Mouse (Mus musculus) heart, embryonic 11.5 days (tissue): ENCODE data around the gene Trpm8. TPM values are rescaled to one million over a fixed set of nuclear protein-coding genes. Genes with fewer than 3 reads are reported as not detected.
A peak's percentile ranks its signal among the peaks of the same experiment; 100 is the strongest.

Experiments used
- ATAC-seq: fragments of 200-750 bp; cut with Nextera tagmentation; replicated peaks from 2 replicates; pipeline ENCODE4 v1.8.0; 2017; ENCODE audit warnings: moderate library complexity; ENCODE audit not compliant: insufficient number of reproducible peaks, low FRiP score, low TSS enrichment
- H3K27ac ChIP-seq: fragments of 300-500 bp; sonication (generic); 2 replicates; pipeline ENCODE4 v1.5.1; 2014; ENCODE audit warnings: mild to moderate bottlenecking, low read depth, low read length
- H3K27me3 ChIP-seq: fragments of 300-500 bp; sonication (generic); 2 replicates; pipeline ENCODE4 v1.6.1; 2014; ENCODE audit warnings: mild to moderate bottlenecking, low read length, mixed read lengths; ENCODE audit not compliant: control insufficient read depth, insufficient read depth
- H3K36me3 ChIP-seq: fragments of 300-500 bp; sonication (generic); 2 replicates; pipeline ENCODE4 v1.6.1; 2014; ENCODE audit warnings: mild to moderate bottlenecking, low read length, moderate library complexity, mixed read lengths; ENCODE audit not compliant: control insufficient read depth, insufficient read depth
- H3K4me1 ChIP-seq: fragments of 300-500 bp; sonication (generic); 2 replicates; pipeline ENCODE4 v1.6.1; 2014; ENCODE audit warnings: low read length; ENCODE audit not compliant: control insufficient read depth, insufficient read depth
- H3K4me2 ChIP-seq: fragments of 300-500 bp; sonication (generic); 2 replicates; pipeline ENCODE4 v1.6.1; 2014; ENCODE audit warnings: mild to moderate bottlenecking, moderate library complexity
- H3K4me3 ChIP-seq: fragments of 300-500 bp; sonication (generic); 2 replicates; pipeline ENCODE4 v1.5.1; 2014; ENCODE audit warnings: low read depth, low read length
- H3K9ac ChIP-seq: fragments of 300-500 bp; sonication (generic); 2 replicates; pipeline ENCODE4 v1.6.1; 2014; ENCODE audit warnings: mild to moderate bottlenecking, low read depth, low read length, moderate library complexity
- H3K9me3 ChIP-seq: fragments of 300-500 bp; sonication (generic); replicated peaks from 2 replicates; pipeline ENCODE4 v1.6.1; 2016; ENCODE audit warnings: low read length; ENCODE audit not compliant: control insufficient read depth
- WGBS: fragments of 180-500 bp; shearing (Covaris S2); extraction: QIAGEN DNeasy Blood & Tissue Kit; methylation state at CpG from one replicate; pipeline ENCODE4 v1.1.7; 2014; ENCODE audit not compliant: insufficient replicate concordance; 5-methylcytosine and 5-hydroxymethylcytosine counted together
- polyA plus RNA-seq: library from polyadenylated mRNA; unstranded; fragments of >200 nt; fragmentation: Nextera tagmentation; extraction: Ambion mirVana; gene quantifications from 2 replicates; pipeline ENCODE4 v1.2.1, GENCODE M21; 2014

Trpm8 gene
- polyA plus RNA-seq, 1 experiment from 2014 or later = 0.10 TPM

DNA sequence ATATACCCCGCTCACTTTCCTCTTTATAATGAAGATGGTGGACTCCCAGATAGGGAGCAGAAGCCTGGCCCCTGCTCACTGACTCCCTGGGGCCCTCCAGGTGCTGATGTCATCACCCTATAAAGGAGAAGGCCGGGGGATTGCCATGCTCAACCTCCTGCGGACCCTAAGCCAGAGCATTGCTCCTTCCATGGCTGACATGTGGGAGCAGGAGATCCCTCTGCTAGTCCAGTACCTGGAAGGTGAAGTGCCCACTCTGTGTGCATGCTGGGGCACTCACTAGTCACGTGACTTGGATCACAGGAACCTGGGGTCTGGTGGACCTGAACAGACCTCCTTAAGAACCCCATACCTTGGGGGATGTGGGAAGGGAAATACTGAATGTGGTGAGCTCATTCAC, 36.9 kb upstream of the Trpm8 start:
- Histone ChIP-seq H3K4me1 (no peaks in the 10 kb centered on the region), H3K9me3 (peaks cover 90% of the 10 kb centered on the region), H3K27ac (no peak overlapping the region), H3K9ac (no peak overlapping the region), H3K27me3 (no peaks in the 10 kb centered on the region), H3K4me2 (no peak overlapping the region), H3K4me3 (no peak overlapping the region), H3K36me3 (no peaks in the 10 kb centered on the region)
- peak; percentile 4; the same call in 1 of the 2 replicates for ATAC-seq
- WGBS = 68% methylated on average over 4 of the region's 4 CpGs

DNA sequence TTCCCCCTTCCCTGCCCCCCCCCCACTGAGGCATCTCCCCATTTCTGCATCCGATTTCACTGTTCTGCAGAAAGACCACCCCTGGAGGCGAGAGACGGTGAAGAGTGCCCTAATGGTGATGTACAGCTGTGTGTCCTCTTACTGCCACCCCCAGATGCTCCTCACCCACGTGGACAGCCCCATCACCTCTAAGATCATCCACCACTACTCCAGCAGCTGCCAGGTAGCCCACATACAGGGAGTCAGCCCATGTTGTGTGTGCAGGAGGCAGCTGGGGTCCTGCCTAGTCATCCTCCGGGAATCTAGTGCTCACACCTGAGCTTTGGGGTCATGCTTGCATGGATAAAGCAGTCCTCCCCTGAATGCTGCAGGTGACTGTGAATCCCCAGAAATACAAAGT, 33.6 kb upstream of the Trpm8 start:
- no peak for ATAC-seq
- WGBS = 56% methylated on average over 5 of the region's 5 CpGs
- no peak overlapping the region for H3K9ac ChIP-seq
- H3K4me1 ChIP-seq = no peaks in the 10 kb centered on the region
- H3K4me2 ChIP-seq = no peak overlapping the region
- no peak overlapping the region for H3K27ac ChIP-seq
- peaks cover 93% of the 10 kb centered on the region for H3K9me3 ChIP-seq
- H3K27me3 ChIP-seq = no peaks in the 10 kb centered on the region
- H3K4me3 ChIP-seq = no peak overlapping the region
- no peaks in the 10 kb centered on the region for H3K36me3 ChIP-seq

DNA sequence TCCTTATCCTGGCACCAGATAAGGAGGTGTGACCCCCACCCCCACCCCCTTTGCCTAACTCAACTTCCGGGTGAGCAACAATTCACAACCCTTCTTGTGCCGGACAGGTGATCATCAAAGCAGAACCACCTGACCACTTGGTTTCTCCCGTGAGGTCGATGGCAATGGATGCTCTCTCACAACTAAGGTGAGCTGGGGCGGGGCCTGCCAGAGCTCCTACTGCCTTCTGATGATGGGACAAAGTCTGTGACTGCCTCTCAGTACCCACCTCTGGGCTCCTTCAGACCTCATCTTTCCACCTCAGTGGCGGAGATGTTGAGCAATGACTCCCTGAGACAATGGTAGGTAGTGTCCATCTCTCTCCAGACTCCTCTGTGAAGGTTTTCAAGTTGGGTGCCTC, 31.6 kb upstream of the Trpm8 start:
- Histone ChIP-seq H3K27me3 (no peaks in the 10 kb centered on the region), H3K9ac (no peak overlapping the region), H3K36me3 (no peaks in the 10 kb centered on the region), H3K4me1 (no peaks in the 10 kb centered on the region), H3K27ac (no peak overlapping the region), H3K9me3 (peaks cover 93% of the 10 kb centered on the region), H3K4me3 (no peak overlapping the region), H3K4me2 (no peak overlapping the region)
- 69% methylated on average over 6 of the region's 6 CpGs for WGBS
- ATAC-seq = no peak

DNA sequence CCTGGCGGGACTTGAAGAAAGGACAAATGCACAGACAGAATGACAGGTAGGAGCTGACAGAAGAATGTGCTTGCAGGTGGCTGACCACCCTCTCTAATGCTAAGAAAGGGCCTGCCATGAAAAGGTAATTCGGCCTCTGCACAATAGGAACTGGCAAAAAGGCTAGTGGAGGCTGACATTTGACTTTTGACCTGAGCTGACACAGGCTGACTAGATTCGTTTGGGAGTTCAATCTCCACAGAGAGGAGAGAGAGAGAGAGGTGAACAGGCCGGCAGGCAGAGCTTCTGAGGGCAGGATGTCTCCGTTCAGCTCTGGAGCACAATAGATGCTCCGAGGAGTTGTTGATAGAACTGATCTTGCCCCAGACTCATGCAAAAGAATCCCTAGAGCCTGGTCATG, 31.1 kb upstream of the Trpm8 start:
- WGBS = 42% methylated on average over 6 of the region's 6 CpGs
- Histone ChIP-seq H3K36me3 (no peaks in the 10 kb centered on the region), H3K9me3 (peaks cover 93% of the 10 kb centered on the region), H3K4me2 (no peak overlapping the region), H3K27ac (no peak overlapping the region), H3K4me3 (no peak overlapping the region), H3K4me1 (no peaks in the 10 kb centered on the region), H3K27me3 (no peaks in the 10 kb centered on the region), H3K9ac (no peak overlapping the region)
- no peak for ATAC-seq

DNA sequence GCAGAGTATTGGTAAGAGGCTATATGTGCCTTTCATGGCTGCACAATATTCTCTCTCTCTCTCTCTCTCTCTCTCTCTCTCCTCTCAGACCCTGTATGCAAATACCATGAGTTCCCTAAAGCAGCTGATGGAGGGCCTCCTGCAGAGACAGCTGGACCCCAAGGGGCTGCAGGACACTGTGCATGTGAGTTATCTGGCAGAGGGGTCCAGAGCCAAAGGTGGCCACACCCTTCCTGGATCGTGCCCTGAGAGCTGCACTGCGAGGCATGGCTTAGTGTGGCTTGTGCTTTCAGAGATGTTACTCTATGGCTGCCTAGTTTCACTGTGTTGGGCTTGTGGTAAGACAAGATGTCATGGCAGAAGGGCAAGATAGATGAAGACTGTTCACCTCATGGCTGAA, 29.8 kb upstream of the Trpm8 start:
- no peak overlapping the region for H3K4me2 ChIP-seq
- no peak overlapping the region for H3K9ac ChIP-seq
- 50% methylated on average over 2 of the region's 2 CpGs for WGBS
- no peak overlapping the region for H3K27ac ChIP-seq
- no peaks in the 10 kb centered on the region for H3K4me1 ChIP-seq
- no peaks in the 10 kb centered on the region for H3K36me3 ChIP-seq
- no peak overlapping the region for H3K4me3 ChIP-seq
- H3K27me3 ChIP-seq = no peaks in the 10 kb centered on the region
- peaks cover 96% of the 10 kb centered on the region for H3K9me3 ChIP-seq
- ATAC-seq = no peak

DNA sequence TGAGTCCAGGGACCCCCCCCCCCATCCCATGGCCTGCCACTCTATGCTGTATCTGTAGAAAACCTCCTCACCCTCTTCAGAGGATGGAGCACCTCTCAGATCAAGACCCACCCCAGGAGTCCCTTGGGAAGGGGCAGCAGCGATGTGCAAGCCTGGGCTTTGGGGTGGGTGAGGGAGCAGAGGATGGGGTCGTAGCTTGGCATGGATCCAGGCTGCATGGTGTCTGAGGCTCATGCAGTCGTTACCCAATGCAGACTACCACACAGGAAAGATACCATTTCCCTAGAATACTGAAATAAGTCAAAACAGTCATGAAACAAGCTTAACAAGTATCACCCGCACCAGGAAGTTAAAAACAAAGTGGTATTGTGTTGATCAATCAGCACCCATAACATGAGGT, 28.8 kb upstream of the Trpm8 start:
- 64% methylated on average over 4 of the region's 4 CpGs for WGBS

DNA sequence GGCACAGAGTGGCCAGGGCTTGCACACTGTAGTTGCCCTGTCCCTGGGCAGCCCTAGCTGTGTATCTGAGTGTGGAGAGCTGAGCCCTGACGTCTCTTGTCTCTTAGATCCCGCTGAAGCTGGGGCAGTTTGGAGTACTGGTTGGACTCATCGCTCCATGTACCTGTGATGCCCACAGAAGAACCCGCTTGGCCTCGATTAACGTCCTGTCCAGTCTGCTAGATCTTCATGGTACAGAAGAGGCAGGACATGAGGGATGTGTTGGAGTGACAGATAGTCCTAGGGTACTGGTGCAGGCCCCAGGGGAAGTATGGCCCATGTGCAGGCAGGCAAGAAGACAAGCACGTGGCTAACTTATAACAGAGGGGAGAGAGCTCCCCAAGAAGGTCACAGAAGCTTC, 27.9 kb upstream of the Trpm8 start:
- Histone ChIP-seq H3K9ac (no peak overlapping the region), H3K27ac (no peak overlapping the region), H3K4me3 (no peak overlapping the region), H3K4me2 (no peak overlapping the region), H3K27me3 (no peaks in the 10 kb centered on the region), H3K9me3 (peaks cover 97% of the 10 kb centered on the region), H3K4me1 (no peaks in the 10 kb centered on the region), H3K36me3 (no peaks in the 10 kb centered on the region)
- no peak for ATAC-seq
- 75% methylated on average over 7 of the region's 7 CpGs for WGBS

More for the DNA sequence above, 28.8 kb upstream of the Trpm8 start:
- H3K9ac ChIP-seq = no peak overlapping the region
- H3K36me3 ChIP-seq = no peaks in the 10 kb centered on the region
- H3K27me3 ChIP-seq = no peaks in the 10 kb centered on the region
- H3K4me1 ChIP-seq = no peaks in the 10 kb centered on the region
- no peak overlapping the region for H3K4me2 ChIP-seq
- no peak overlapping the region for H3K4me3 ChIP-seq
- no peak for ATAC-seq
- H3K27ac ChIP-seq = no peak overlapping the region
- peaks cover 97% of the 10 kb centered on the region for H3K9me3 ChIP-seq

DNA sequence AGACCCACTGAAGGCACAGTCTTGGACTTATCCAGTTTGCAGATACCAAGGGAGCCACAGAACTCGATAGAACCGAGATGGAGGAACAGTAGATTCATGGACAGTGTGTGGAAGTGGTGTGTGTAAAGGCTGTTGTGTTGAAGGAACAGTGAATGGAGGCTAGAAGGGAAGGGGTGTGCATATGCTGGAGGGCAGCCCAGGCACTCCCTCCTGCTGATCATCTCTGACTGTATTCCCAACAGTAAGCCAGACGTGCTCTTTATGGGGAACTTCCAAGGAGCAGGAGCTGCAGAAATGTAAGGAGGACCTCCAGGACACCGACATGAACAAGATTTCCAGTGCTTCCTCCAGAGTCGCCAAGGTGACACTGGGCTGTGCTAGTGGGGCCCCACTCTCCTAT, 27.4 kb upstream of the Trpm8 start:
- no peak overlapping the region for H3K4me2 ChIP-seq
- ATAC-seq = no peak
- no peaks in the 10 kb centered on the region for H3K27me3 ChIP-seq
- no peak overlapping the region for H3K27ac ChIP-seq
- no peak overlapping the region for H3K4me3 ChIP-seq
- H3K36me3 ChIP-seq = no peaks in the 10 kb centered on the region
- H3K9ac ChIP-seq = no peak overlapping the region
- H3K4me1 ChIP-seq = no peaks in the 10 kb centered on the region
- H3K9me3 ChIP-seq = peaks cover 97% of the 10 kb centered on the region
- WGBS = 75% methylated on average over 5 of the region's 5 CpGs

DNA sequence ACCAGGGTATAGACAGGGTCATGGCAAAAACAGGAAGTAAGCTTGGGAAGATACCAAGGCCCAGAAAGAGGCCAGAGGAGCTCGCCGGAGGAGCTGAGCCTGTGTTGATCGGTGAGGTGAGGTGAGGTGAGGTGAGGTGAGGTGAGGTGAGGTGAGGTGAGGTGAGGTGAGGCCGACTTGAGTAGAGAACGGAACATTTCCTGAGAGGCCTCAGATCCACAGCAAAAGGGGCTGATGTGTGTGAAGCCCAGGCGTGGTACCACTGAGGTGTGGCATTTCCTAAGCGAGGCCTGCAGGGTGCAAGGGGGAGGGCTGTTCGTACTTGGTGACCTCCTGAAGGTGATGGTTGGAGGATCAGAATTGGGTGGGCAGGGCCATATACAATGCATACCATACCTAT, 24.4 kb upstream of the Trpm8 start:
- Histone ChIP-seq H3K9me3 (peaks cover 97% of the 10 kb centered on the region), H3K4me3 (no peak overlapping the region), H3K9ac (no peak overlapping the region), H3K27me3 (no peaks in the 10 kb centered on the region), H3K36me3 (no peaks in the 10 kb centered on the region), H3K4me1 (no peaks in the 10 kb centered on the region), H3K27ac (no peak overlapping the region), H3K4me2 (no peak overlapping the region)
- WGBS = 68% methylated on average over 8 of the region's 8 CpGs
- no peak for ATAC-seq
